Mouse (Mus musculus): ENCODE results near the gene Nacc2. TPM values are rescaled to one million over a fixed set of nuclear protein-coding genes. Genes with fewer than 3 reads are reported as not detected.
A peak's percentile ranks its signal among the peaks of the same experiment; 100 is the strongest.

Nacc2 gene
- total and polyA plus RNA-seq, 3 experiments = 19.0 to 31.8 (median 31.6) TPM

DNA sequence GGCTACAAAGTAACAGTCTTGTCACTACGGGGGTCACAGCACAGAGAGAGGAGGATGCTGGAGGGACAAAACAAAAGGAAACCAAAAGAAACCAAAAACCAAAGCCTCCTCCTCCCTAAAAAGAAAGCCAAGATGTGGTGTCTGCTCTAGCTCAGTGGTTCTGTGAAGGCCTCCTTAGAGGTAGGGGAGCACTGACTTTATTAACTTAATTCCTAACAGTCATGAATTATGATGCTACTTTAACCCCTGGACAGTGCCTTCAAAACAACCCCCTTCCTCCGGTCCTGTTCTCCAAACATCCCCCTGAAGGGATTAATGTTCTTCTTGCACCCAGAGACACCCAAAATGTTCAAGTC is 67.3 kb downstream of the Nacc2 start:
- H3K27me3 ChIP-seq (ENCODE audit: control insufficient read depth, insufficient read depth, low read length) = no peaks in the 10 kb centered on the region
- DNase-seq = no peak
- no peak for TF ChIP-seq POLR2A (IDR thresholded peaks at IDR 0.05; ENCODE audit: insufficient read depth, low read depth, low read length)
- no peak for TF ChIP-seq EP300 (IDR thresholded peaks at IDR 0.05; ENCODE audit: insufficient read depth, low read depth, low read length)
- no peak for TF ChIP-seq CTCF (IDR thresholded peaks at IDR 0.05)
- 65% methylated on average over 2 of the region's 2 CpGs for WGBS
- no peaks in the 10 kb centered on the region for H3K4me1 ChIP-seq (ENCODE audit: control insufficient read depth, insufficient read depth, low read length)
- intact Hi-C loops (cut with DNase I) = loop anchor here (1.0 to 10.0 kb wide), 3 partner anchors 57 to 219 kb away; no protein-coding TSS in a partner anchor
- H3K36me3 ChIP-seq (ENCODE audit: control insufficient read depth, insufficient read depth, low read length) = no peaks in the 10 kb centered on the region
- no peaks in the 10 kb centered on the region for H3K79me2 ChIP-seq (replicated peaks; ENCODE audit: control insufficient read depth, insufficient read depth, low read length)
- no peak overlapping the region for H3K4me3 ChIP-seq
- H3K9ac ChIP-seq (ENCODE audit: low read depth, low read length) = no peak overlapping the region
- no peak overlapping the region for H3K27ac ChIP-seq

DNA sequence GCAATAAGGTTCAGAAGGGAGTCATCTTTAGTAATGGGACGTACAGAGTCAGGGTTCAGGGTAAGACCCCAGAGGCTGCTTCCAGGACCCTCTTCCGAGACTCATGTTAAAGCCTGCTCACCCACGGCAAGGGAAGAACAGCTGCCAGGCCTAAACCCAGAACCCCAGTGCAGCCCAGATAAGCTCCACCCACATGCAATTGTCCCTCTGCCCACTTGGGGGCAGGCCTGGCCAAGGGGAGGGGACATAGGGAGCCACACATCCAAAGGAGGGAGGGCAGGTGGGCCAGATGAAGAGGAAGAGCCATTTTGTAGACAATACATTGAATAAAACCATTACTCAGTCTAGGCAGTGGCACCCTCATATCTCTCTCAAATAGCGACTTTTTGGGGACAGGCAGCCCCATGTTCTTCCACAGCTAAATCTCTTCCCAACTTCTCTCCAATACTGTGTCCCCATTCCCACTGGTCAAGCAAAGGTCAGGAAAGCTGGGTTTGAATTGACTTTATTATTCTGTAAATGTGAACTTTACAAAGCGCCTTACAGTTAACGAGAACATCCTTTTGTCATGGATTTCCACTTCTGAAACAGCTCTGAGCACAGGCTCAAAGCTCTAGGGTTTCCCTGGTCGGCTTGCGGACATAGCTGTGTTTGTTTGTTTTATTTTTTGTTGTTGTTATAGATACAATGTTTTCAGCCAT is 67.8 kb downstream of the Nacc2 start:
- Histone ChIP-seq H3K79me2 (replicated peaks; ENCODE audit: control insufficient read depth, insufficient read depth, low read length) (no peaks in the 10 kb centered on the region), H3K4me3 (no peak overlapping the region), H3K27me3 (ENCODE audit: control insufficient read depth, insufficient read depth, low read length) (no peaks in the 10 kb centered on the region), H3K4me1 (ENCODE audit: control insufficient read depth, insufficient read depth, low read length) (no peaks in the 10 kb centered on the region), H3K9ac (ENCODE audit: low read depth, low read length) (no peak overlapping the region), H3K36me3 (ENCODE audit: control insufficient read depth, insufficient read depth, low read length) (no peaks in the 10 kb centered on the region), H3K27ac (no peak overlapping the region)
- intact Hi-C loops (cut with DNase I) = loop anchor here (1.0 to 10.0 kb wide), 3 partner anchors 57 to 220 kb away; no protein-coding TSS in a partner anchor
- DNase-seq = peak; percentile 64 to 74
- no peak for TF ChIP-seq POLR2A (IDR thresholded peaks at IDR 0.05; ENCODE audit: insufficient read depth, low read depth, low read length)
- TF ChIP-seq CTCF (IDR thresholded peaks at IDR 0.05) = peak; percentile 91
- TF ChIP-seq EP300 (IDR thresholded peaks at IDR 0.05; ENCODE audit: insufficient read depth, low read depth, low read length) = peak; percentile 80; the same call in 1 of the 2 replicates
- WGBS = 48% methylated on average over 8 of the region's 8 CpGs

DNA sequence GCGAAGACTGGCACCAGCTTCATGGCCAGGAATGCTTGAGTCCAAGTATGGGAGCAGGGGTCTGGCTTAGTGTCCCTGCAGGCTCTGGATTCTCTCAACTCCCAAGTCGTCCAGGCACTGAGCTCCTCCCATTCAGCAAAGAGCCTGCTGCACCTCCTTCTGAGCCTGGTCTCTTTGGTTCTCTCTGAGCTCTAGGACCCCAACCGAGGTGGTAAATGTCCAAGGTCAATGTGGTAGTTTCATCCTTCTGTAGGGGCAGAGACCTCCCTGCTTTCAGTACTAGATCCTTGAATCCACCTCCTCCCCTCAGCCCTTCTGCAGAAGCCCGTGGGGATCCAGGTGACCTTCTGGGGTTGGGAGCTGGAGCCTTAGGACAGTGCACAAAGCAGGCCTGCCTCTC is 70.2 kb downstream of the Nacc2 start:
- no peak overlapping the region for H3K4me3 ChIP-seq
- no peaks in the 10 kb centered on the region for H3K4me1 ChIP-seq (ENCODE audit: control insufficient read depth, insufficient read depth, low read length)
- DNase-seq = no peak
- no peak overlapping the region for H3K9ac ChIP-seq (ENCODE audit: low read depth, low read length)
- no peak overlapping the region for H3K27ac ChIP-seq
- intact Hi-C loops (cut with DNase I) = loop anchor here (10.0 kb wide), 1 partner anchor 222 kb away; no protein-coding TSS in a partner anchor
- H3K27me3 ChIP-seq (ENCODE audit: control insufficient read depth, insufficient read depth, low read length) = no peaks in the 10 kb centered on the region
- no peak for TF ChIP-seq POLR2A (IDR thresholded peaks at IDR 0.05; ENCODE audit: insufficient read depth, low read depth, low read length)
- TF ChIP-seq CTCF (IDR thresholded peaks at IDR 0.05) = no peak
- no peak for TF ChIP-seq EP300 (IDR thresholded peaks at IDR 0.05; ENCODE audit: insufficient read depth, low read depth, low read length)
- no peaks in the 10 kb centered on the region for H3K36me3 ChIP-seq (ENCODE audit: control insufficient read depth, insufficient read depth, low read length)
- 41% methylated on average over 4 of the region's 4 CpGs for WGBS
- no peaks in the 10 kb centered on the region for H3K79me2 ChIP-seq (replicated peaks; ENCODE audit: control insufficient read depth, insufficient read depth, low read length)

DNA sequence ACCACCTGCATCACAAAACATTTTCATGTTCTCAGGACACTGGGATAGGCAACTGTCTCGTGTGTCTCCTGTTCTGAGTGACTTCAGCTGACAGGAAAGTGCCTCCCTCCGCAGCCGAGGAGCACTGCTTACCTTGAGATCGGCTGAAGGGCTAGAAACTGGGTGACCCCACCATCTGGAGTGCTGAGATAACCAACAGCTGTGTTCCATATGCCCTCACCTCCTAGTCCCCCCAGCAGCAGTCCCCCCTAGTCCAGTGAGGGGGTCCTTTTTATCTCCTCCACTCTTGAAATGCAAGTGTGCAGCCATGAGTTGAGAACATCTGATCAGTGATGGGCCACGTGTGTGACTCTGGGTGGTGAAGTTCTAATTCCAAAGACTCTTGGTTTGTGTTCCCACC is 74.2 kb downstream of the Nacc2 start:
- no peak for DNase-seq
- no peaks in the 10 kb centered on the region for H3K27me3 ChIP-seq (ENCODE audit: control insufficient read depth, insufficient read depth, low read length)
- no peaks in the 10 kb centered on the region for H3K79me2 ChIP-seq (replicated peaks; ENCODE audit: control insufficient read depth, insufficient read depth, low read length)
- no peaks in the 10 kb centered on the region for H3K4me1 ChIP-seq (ENCODE audit: control insufficient read depth, insufficient read depth, low read length)
- 59% methylated on average over 5 of the region's 5 CpGs for WGBS
- TF ChIP-seq POLR2A (IDR thresholded peaks at IDR 0.05; ENCODE audit: insufficient read depth, low read depth, low read length) = no peak
- TF ChIP-seq EP300 (IDR thresholded peaks at IDR 0.05; ENCODE audit: insufficient read depth, low read depth, low read length) = no peak
- H3K27ac ChIP-seq = no peak overlapping the region
- H3K36me3 ChIP-seq (ENCODE audit: control insufficient read depth, insufficient read depth, low read length) = no peaks in the 10 kb centered on the region
- intact Hi-C loops (cut with DNase I) = no loop called here
- no peak overlapping the region for H3K9ac ChIP-seq (ENCODE audit: low read depth, low read length)
- no peak overlapping the region for H3K4me3 ChIP-seq

DNA sequence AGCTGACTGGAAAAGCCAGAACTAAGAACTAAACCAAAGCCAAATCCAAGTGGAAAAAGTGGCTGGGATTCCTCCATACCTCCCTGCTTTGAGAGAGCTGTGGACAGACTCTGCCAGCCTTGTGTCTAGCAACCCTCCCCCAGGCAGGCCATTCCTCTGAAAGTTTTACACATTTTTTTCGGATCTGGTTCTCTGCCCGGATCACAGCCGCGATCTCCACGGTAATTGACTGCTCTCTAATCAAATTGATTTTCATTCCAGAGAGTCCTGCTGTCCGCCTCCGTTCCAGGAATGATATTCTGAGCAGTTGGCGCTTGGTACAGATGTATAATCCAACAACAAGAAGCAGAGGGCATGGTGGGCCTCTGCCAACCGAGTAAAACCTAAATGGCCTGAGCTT is 78.8 kb downstream of the Nacc2 start:
- no peaks in the 10 kb centered on the region for H3K27me3 ChIP-seq (ENCODE audit: control insufficient read depth, insufficient read depth, low read length)
- no peaks in the 10 kb centered on the region for H3K36me3 ChIP-seq (ENCODE audit: control insufficient read depth, insufficient read depth, low read length)
- H3K27ac ChIP-seq = no peak overlapping the region
- DNase-seq = no peak
- intact Hi-C loops (cut with DNase I) = no loop called here
- H3K4me1 ChIP-seq (ENCODE audit: control insufficient read depth, insufficient read depth, low read length) = no peaks in the 10 kb centered on the region
- H3K79me2 ChIP-seq (replicated peaks; ENCODE audit: control insufficient read depth, insufficient read depth, low read length) = no peaks in the 10 kb centered on the region
- TF ChIP-seq CTCF (IDR thresholded peaks at IDR 0.05) = no peak
- no peak for TF ChIP-seq EP300 (IDR thresholded peaks at IDR 0.05; ENCODE audit: insufficient read depth, low read depth, low read length)
- TF ChIP-seq POLR2A (IDR thresholded peaks at IDR 0.05; ENCODE audit: insufficient read depth, low read depth, low read length) = no peak
- H3K9ac ChIP-seq (ENCODE audit: low read depth, low read length) = no peak overlapping the region
- H3K4me3 ChIP-seq = no peak overlapping the region
- 89% methylated on average over 9 of the region's 9 CpGs for WGBS

DNA sequence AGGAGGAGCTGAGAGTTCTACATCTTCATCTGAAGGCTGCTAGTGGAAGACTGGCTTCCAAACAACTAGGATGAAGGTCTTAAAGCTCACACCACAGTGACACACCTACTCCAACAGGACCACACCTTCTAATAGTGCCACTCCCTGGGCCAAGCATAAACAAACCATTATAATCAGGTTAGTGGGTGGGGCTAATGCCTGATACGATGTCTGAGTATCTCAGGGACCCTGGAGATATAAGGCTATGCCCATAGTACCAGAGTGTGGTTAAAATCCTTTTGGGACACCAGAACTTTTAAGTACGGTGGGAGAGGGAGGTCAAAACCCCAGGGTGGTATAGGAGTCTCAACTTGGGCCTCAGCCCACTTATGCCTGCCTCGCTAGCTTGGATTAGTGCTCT is 80.4 kb downstream of the Nacc2 start:
- intact Hi-C loops (cut with DNase I) = no loop called here
- 88% methylated on average over 3 of the region's 3 CpGs for WGBS
- Histone ChIP-seq H3K4me1 (ENCODE audit: control insufficient read depth, insufficient read depth, low read length) (no peaks in the 10 kb centered on the region; the same call in 1 of the 2 replicates), H3K9ac (ENCODE audit: low read depth, low read length) (no peak overlapping the region), H3K4me3 (no peak overlapping the region), H3K27me3 (ENCODE audit: control insufficient read depth, insufficient read depth, low read length) (no peaks in the 10 kb centered on the region), H3K36me3 (ENCODE audit: control insufficient read depth, insufficient read depth, low read length) (no peaks in the 10 kb centered on the region), H3K27ac (no peak overlapping the region), H3K79me2 (replicated peaks; ENCODE audit: control insufficient read depth, insufficient read depth, low read length) (no peaks in the 10 kb centered on the region)
- no peak for DNase-seq
- TF ChIP-seq EP300 (IDR thresholded peaks at IDR 0.05; ENCODE audit: insufficient read depth, low read depth, low read length) (no peak), POLR2A (IDR thresholded peaks at IDR 0.05; ENCODE audit: insufficient read depth, low read depth, low read length) (no peak), CTCF (IDR thresholded peaks at IDR 0.05) (no peak)
